Mouse (Mus musculus): ENCODE results near the gene Lyz2.

DNA sequence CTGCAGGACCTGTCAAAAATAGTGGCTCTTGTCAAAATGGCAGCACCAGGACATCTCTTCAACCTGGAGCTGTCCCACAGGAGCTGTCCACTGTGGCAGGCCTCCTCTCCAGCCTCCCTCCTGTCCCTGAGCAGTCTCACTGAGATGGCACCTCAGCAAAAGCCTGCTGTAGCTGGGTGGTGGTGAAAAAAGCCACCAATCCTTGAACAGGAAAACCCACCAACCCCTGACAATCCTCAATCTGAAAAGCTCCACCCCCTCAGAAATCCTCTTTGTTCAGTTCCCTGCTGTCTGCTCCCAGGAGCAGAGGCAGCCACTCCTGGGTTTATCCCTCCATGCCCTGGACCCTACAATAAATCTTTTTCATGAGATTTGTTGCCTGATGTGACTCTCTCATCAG, 22.3 kb downstream of the Lyz2 start:
- TF ChIP-seq BHLHE40 (IDR thresholded peaks at IDR 0.05; ENCODE audit: borderline replicate concordance, low read depth, low read length) (no peak), TAL1 (IDR thresholded peaks at IDR 0.05; ENCODE audit: low read length) (no peak), ZKSCAN1 (IDR thresholded peaks at IDR 0.05; ENCODE audit: low read depth, low read length) (no peak), CTCF (IDR thresholded peaks at IDR 0.05 in 2 of 3, conservative IDR thresholded peaks at IDR 0.05 in 1 of 3; ENCODE audit: control insufficient read depth in 1 of 3, insufficient read depth in 1 of 3, low read depth in 2 of 3, low read length in 3 of 3, poor library complexity in 1 of 3, severe bottlenecking in 1 of 3) (no peak), ZC3H11A (IDR thresholded peaks at IDR 0.05; ENCODE audit: low read depth, low read length) (no peak), KAT2A (conservative IDR thresholded peaks at IDR 0.05; ENCODE audit: low read depth, low read length) (no peak), POLR2A (IDR thresholded peaks at IDR 0.05; ENCODE audit: control insufficient read depth in 1 of 2, insufficient read depth in 1 of 2, low read depth in 1 of 2, low read length in 2 of 2, poor library complexity in 1 of 2) (no peak), ZMIZ1 (IDR thresholded peaks at IDR 0.05; ENCODE audit: low read depth, low read length) (no peak), SIN3A (IDR thresholded peaks at IDR 0.05; ENCODE audit: low read length) (no peak), ZNF384 (IDR thresholded peaks at IDR 0.05; ENCODE audit: low read depth, low read length) (no peak), GATA1 (IDR thresholded peaks at IDR 0.05; ENCODE audit: low read depth, low read length) (no peak), ELF1 (IDR thresholded peaks at IDR 0.05; ENCODE audit: low read depth, low read length) (no peak)
